Mouse (Mus musculus) MEL (cell line): ENCODE data around the gene Pax6. TPM values are rescaled to one million over a fixed set of nuclear protein-coding genes. Genes with fewer than 3 reads are reported as not detected.

Source experiments
- DNase-seq: peaks from one replicate; pipeline ENCODE4 v3.0.0; 2011; ENCODE audit warnings: low read depth, low spot score
- H3K27ac ChIP-seq: 2 replicates; pipeline ENCODE4 v1.5.1; 2012; ENCODE audit warnings: low read depth, mild to moderate bottlenecking, control low read depth, low read length, moderate library complexity; ENCODE audit not compliant: control insufficient read depth
- H3K27me3 ChIP-seq, 2 experiments: fragments of 150-350 bp in 1 of 2; sonication (generic) in 1 of 2; 2 replicates each; pipeline ENCODE4 v1.6.1; 2012; ENCODE audit warnings: low read length in 2 of 2, mild to moderate bottlenecking in 2 of 2, improper control_type of control experiment in 1 of 2, moderate library complexity in 1 of 2; ENCODE audit not compliant: insufficient read depth in 2 of 2, control insufficient read depth in 1 of 2
- H3K36me3 ChIP-seq, 2 experiments: 2 replicates each; pipeline ENCODE4 v1.6.1; 2012 to 2014; ENCODE audit warnings: low read length in 2 of 2, improper control_type of control experiment in 1 of 2, inconsistent platforms in 1 of 2, mild to moderate bottlenecking in 1 of 2; ENCODE audit not compliant: insufficient read depth in 2 of 2, control insufficient read depth in 1 of 2
- H3K4me1 ChIP-seq, 2 experiments: fragments of 150-350 bp in 1 of 2; sonication (generic) in 1 of 2; 2 replicates each; pipeline ENCODE4 v1.6.1; 2012; ENCODE audit warnings: low read length in 2 of 2, improper control_type of control experiment in 1 of 2, mild to moderate bottlenecking in 1 of 2; ENCODE audit not compliant: insufficient read depth in 2 of 2, control insufficient read depth in 1 of 2
- H3K4me3 ChIP-seq, 2 experiments: fragments of 150-350 bp in 1 of 2; sonication (generic) in 1 of 2; 2 replicates each; pipeline ENCODE4 v1.5.1; 2012; ENCODE audit warnings: low read depth in 2 of 2, low read length in 2 of 2, mild to moderate bottlenecking in 2 of 2, moderate library complexity in 2 of 2, control low read depth in 1 of 2, improper control_type of control experiment in 1 of 2; ENCODE audit not compliant: control insufficient read depth in 1 of 2, insufficient read depth in 1 of 2
- H3K79me2 ChIP-seq: 2 replicates; pipeline ENCODE4 v1.6.1; 2012; ENCODE audit warnings: mild to moderate bottlenecking, low read length, moderate library complexity; ENCODE audit not compliant: control insufficient read depth, poor library complexity, insufficient read depth
- H3K9ac ChIP-seq: 2 replicates; pipeline ENCODE4 v1.6.1; 2012; ENCODE audit warnings: low read depth, mild to moderate bottlenecking, control low read depth, low read length, moderate library complexity; ENCODE audit not compliant: control insufficient read depth, poor library complexity, severe bottlenecking
- H3K9me3 ChIP-seq: fragments of 150-350 bp; sonication (generic); replicated peaks from 2 replicates; pipeline ENCODE4 v1.6.1; 2012; ENCODE audit warnings: mild to moderate bottlenecking, low read length, improper control_type of control experiment, moderate library complexity; ENCODE audit not compliant: insufficient read depth
- BHLHE40 ChIP-seq: IDR thresholded peaks from 2 replicates; pipeline ENCODE4 v1.6.1; 2012; ENCODE audit warnings: low read depth, mild to moderate bottlenecking, inconsistent platforms, low read length, improper control_type of control experiment, borderline replicate concordance
- ELF1 ChIP-seq: IDR thresholded peaks from 2 replicates; pipeline ENCODE4 v1.6.1; 2014; ENCODE audit warnings: low read depth, mild to moderate bottlenecking, inconsistent platforms, low read length, improper control_type of control experiment, moderate library complexity
- ETS1 ChIP-seq: IDR thresholded peaks from 2 replicates; pipeline ENCODE4 v1.6.1; 2012; ENCODE audit warnings: low read depth, mild to moderate bottlenecking, inconsistent platforms, low read length, improper control_type of control experiment, moderate library complexity
- GABPA ChIP-seq: IDR thresholded peaks from 2 replicates; pipeline ENCODE4 v1.6.1; 2012; ENCODE audit warnings: low read depth, mild to moderate bottlenecking, inconsistent platforms, low read length, improper control_type of control experiment, moderate library complexity
- JUND ChIP-seq: IDR thresholded peaks from 2 replicates; pipeline ENCODE4 v1.6.1; 2011; ENCODE audit warnings: low read depth, mild to moderate bottlenecking, improper control_type of control experiment, low read length
- MAFK ChIP-seq: IDR thresholded peaks from 2 replicates; pipeline ENCODE4 v1.6.1; 2011; ENCODE audit warnings: low read depth, mild to moderate bottlenecking, low read length, improper control_type of control experiment, borderline replicate concordance
- MAX ChIP-seq: IDR thresholded peaks from 2 replicates; pipeline ENCODE4 v1.6.1; 2011; ENCODE audit warnings: low read length, improper control_type of control experiment
- MAZ ChIP-seq: IDR thresholded peaks from 2 replicates; pipeline ENCODE4 v1.6.1; 2012; ENCODE audit warnings: low read depth, mild to moderate bottlenecking, inconsistent platforms, low read length, improper control_type of control experiment
- MYB ChIP-seq: IDR thresholded peaks from 2 replicates; pipeline ENCODE4 v1.6.1; 2011; ENCODE audit warnings: mild to moderate bottlenecking, low read depth, low read length, improper control_type of control experiment
- NELFE ChIP-seq: IDR thresholded peaks from 2 replicates; pipeline ENCODE4 v1.6.1; 2011; ENCODE audit warnings: low read depth, low read length, improper control_type of control experiment
- SIN3A ChIP-seq: IDR thresholded peaks from 2 replicates; pipeline ENCODE4 v1.6.1; 2012; ENCODE audit warnings: low read length, improper control_type of control experiment, inconsistent platforms
- SMC3 ChIP-seq: IDR thresholded peaks from 2 replicates; pipeline ENCODE4 v1.6.1; 2011; ENCODE audit warnings: low read depth, low read length, improper control_type of control experiment
- TAL1 ChIP-seq: IDR thresholded peaks from 2 replicates; pipeline ENCODE4 v1.6.1; 2012; ENCODE audit warnings: mild to moderate bottlenecking, inconsistent platforms, low read length, moderate library complexity, mixed read lengths
- TCF12 ChIP-seq: IDR thresholded peaks from 2 replicates; pipeline ENCODE4 v1.6.1; 2014; ENCODE audit warnings: low read depth, mild to moderate bottlenecking, inconsistent platforms, low read length, improper control_type of control experiment, moderate library complexity
- USF1 ChIP-seq: IDR thresholded peaks from 2 replicates; pipeline ENCODE4 v1.6.1; 2014; ENCODE audit warnings: low read depth, mild to moderate bottlenecking, inconsistent platforms, low read length, improper control_type of control experiment, moderate library complexity
- ZC3H11A ChIP-seq: IDR thresholded peaks from 2 replicates; pipeline ENCODE4 v1.6.1; 2012; ENCODE audit warnings: low read depth, mild to moderate bottlenecking, inconsistent platforms, low read length, improper control_type of control experiment
- ZMIZ1 ChIP-seq: IDR thresholded peaks from 2 replicates; pipeline ENCODE4 v1.6.1; 2012; ENCODE audit warnings: low read depth, mild to moderate bottlenecking, inconsistent platforms, low read length, improper control_type of control experiment, moderate library complexity
- ZNF384 ChIP-seq: IDR thresholded peaks from 2 replicates; pipeline ENCODE4 v1.6.1; 2012; ENCODE audit warnings: low read depth, mild to moderate bottlenecking, inconsistent platforms, low read length, improper control_type of control experiment
- polyA plus RNA-seq, 2 experiments: library from polyadenylated mRNA; stranded (reverse) in 1 of 2; unstranded in 1 of 2; fragments of >175 nt in 1 of 2; fragments of >200 nt in 1 of 2; gene quantifications; 2 replicates each; pipeline versions ENCODE4 v1.2.1 to v1.2.4; 2012; ENCODE audit warnings: low replicate concordance in 2 of 2, low read depth in 1 of 2; ENCODE audit not compliant: insufficient read length in 2 of 2, insufficient read depth in 1 of 2, missing spikeins in 1 of 2
- total RNA-seq: library from RNA; depleted of rRNA; stranded (reverse); fragments of 300-350 nt; gene quantifications from 2 replicates; pipeline ENCODE4 v1.2.3, GENCODE M21; 2012

Pax6 gene
- total and polyA plus RNA-seq, 3 experiments, result 7.5 to 17.6 TPM; not detected in 1

GRCm38 (mm10) chr2:105688436-105689303 lies 20.0 kb downstream of the Pax6 start:
- Histone ChIP-seq H3K4me3 (no peak overlapping the region), H3K27me3 (no peaks in the 10 kb centered on the region)
- TF ChIP-seq MYB (no peak), GABPA (no peak), ETS1 (no peak)

GRCm38 (mm10) chr2:105689304-105689770 lies 20.6 kb downstream of the Pax6 start:
- Histone ChIP-seq H3K9me3 (no peaks in the 10 kb centered on the region), H3K4me1 (no peaks in the 10 kb centered on the region), H3K9ac (no peak overlapping the region), H3K27ac (no peak overlapping the region), H3K27me3 (no peaks in the 10 kb centered on the region), H3K36me3 (no peaks in the 10 kb centered on the region; a peak in 2 of 4 replicates), H3K79me2 (no peaks in the 10 kb centered on the region), H3K4me3 (no peak overlapping the region)
- no peak for DNase-seq
- TF ChIP-seq SIN3A (no peak), JUND (no peak), TCF12 (no peak), NELFE (no peak), ZNF384 (no peak), USF1 (no peak), TAL1 (no peak)

More at GRCm38 (mm10) chr2:105688436-105689303, 20.0 kb downstream of the Pax6 start:
- Histone ChIP-seq H3K9me3 (no peaks in the 10 kb centered on the region), H3K36me3 (peaks cover 0 to 1% of the 10 kb centered on the region in 2 experiments; a peak in 2 of 4 replicates), H3K9ac (no peak overlapping the region), H3K79me2 (no peaks in the 10 kb centered on the region), H3K27ac (no peak overlapping the region), H3K4me1 (no peaks in the 10 kb centered on the region)
- DNase-seq, result no peak

- TF ChIP-seq MYB, result no peak
- no peak for TF ChIP-seq MAX
- no peak for TF ChIP-seq SMC3
- TF ChIP-seq MAZ, result no peak
- no peak for TF ChIP-seq ZMIZ1
- no peak for TF ChIP-seq USF1
- no peak for TF ChIP-seq ELF1
- no peak for TF ChIP-seq MAFK
- no peak for TF ChIP-seq ETS1
- no peak for TF ChIP-seq ZNF384
- TF ChIP-seq BHLHE40, result no peak
- no peak for TF ChIP-seq JUND
- TF ChIP-seq TAL1, result no peak
- no peak for TF ChIP-seq ZC3H11A
- H3K4me1 ChIP-seq, result no peaks in the 10 kb centered on the region
- no peak for DNase-seq
- H3K9ac ChIP-seq, result no peak overlapping the region
- H3K4me3 ChIP-seq, result no peak overlapping the region
- no peaks in the 10 kb centered on the region for H3K79me2 ChIP-seq
- no peaks in the 10 kb centered on the region for H3K9me3 ChIP-seq
- no peaks in the 10 kb centered on the region for H3K27me3 ChIP-seq
- H3K36me3 ChIP-seq, result no peaks in the 10 kb centered on the region; a peak in 2 of 4 replicates
- no peak overlapping the region for H3K27ac ChIP-seq
These were observed 21.3 kb downstream of the Pax6 start for GRCm38 (mm10) chr2:105689771-105690639.
